Mouse (Mus musculus) heart, adult 2 months (tissue): ENCODE measurements around the gene Stat4.

Experiments
- CTCF ChIP-seq: fragments of 200-600 bp; IDR thresholded peaks from 2 replicates; pipeline ENCODE4 v1.8.1; 2022; ENCODE audit warnings: antibody characterized with exemption, mild to moderate bottlenecking, moderate library complexity
- EP300 ChIP-seq: fragments of 200-500 bp; IDR thresholded peaks from 2 replicates; pipeline ENCODE4 v1.6.1; 2011; ENCODE audit warnings: low read depth, low read length, control low read depth; ENCODE audit not compliant: insufficient read depth
- POLR2A ChIP-seq: fragments of 200-500 bp; IDR thresholded peaks from 2 replicates; pipeline ENCODE4 v1.6.1; 2011; ENCODE audit warnings: mild to moderate bottlenecking, low read depth, low read length, control low read depth; ENCODE audit not compliant: insufficient read depth

- no peak for TF ChIP-seq POLR2A
- TF ChIP-seq CTCF = no peak
- no peak for TF ChIP-seq EP300
These were observed 39.8 kb upstream of the Stat4 start for GRCm38 (mm10) chr1:51947116-51947515.
